Mouse (Mus musculus) yolk sac, embryonic 10.5 days (tissue): Measurements from ENCODE around the gene Gstp1.
"Not testable (repeated sequence)": the region's sequence is repeated elsewhere in the genome, so short reads cannot be mapped to it uniquely, and the experiment has no call there.

Experiments used
- DNase-seq: peaks from one replicate; pipeline ENCODE4 v3.0.0-alpha.2; 2017; ENCODE audit warnings: low spot score

Gene Gstp1

GRCm38 (mm10) chr19:4060044-4060898 lies 22.5 kb upstream of the Gstp1 start:
- not testable (repeated sequence) for DNase-seq

- DNase-seq: peak; percentile 55
Measured at GRCm38 (mm10) chr19:4059069-4059740, 21.4 kb upstream of the Gstp1 start, which contains the start of gene Gstp3. Gstp3 (minus strand) TSS chr19:4059569.

- no peak for DNase-seq
Measured at GRCm38 (mm10) chr19:4058581-4058980, 20.8 kb upstream of the Gstp1 start.

GRCm38 (mm10) chr19:4057962-4058361 lies 20.2 kb upstream of the Gstp1 start:
- no peak for DNase-seq

- no peak for DNase-seq
Measured at GRCm38 (mm10) chr19:4057389-4057788, 19.6 kb upstream of the Gstp1 start.

GRCm38 (mm10) chr19:4056727-4057126 lies 18.9 kb upstream of the Gstp1 start:
- DNase-seq: no peak

- DNase-seq: peak; percentile 69
Measured at GRCm38 (mm10) chr19:4055947-4056693, 18.3 kb upstream of the Gstp1 start.

- DNase-seq: no peak
Measured at GRCm38 (mm10) chr19:4055216-4055946, 17.6 kb upstream of the Gstp1 start.

GRCm38 (mm10) chr19:4054613-4055012 lies 16.8 kb upstream of the Gstp1 start:
- DNase-seq: no peak

- DNase-seq: no peak
Measured at GRCm38 (mm10) chr19:4052516-4053030, 14.8 kb upstream of the Gstp1 start.

GRCm38 (mm10) chr19:4051741-4052515 lies 14.1 kb upstream of the Gstp1 start:
- no peak for DNase-seq

GRCm38 (mm10) chr19:4051016-4051415 lies 13.2 kb upstream of the Gstp1 start:
- DNase-seq: no peak

GRCm38 (mm10) chr19:4049069-4049468 lies 11.3 kb upstream of the Gstp1 start:
- not testable (repeated sequence) for DNase-seq

GRCm38 (mm10) chr19:4047859-4048258 lies 10.1 kb upstream of the Gstp1 start:
- peak; percentile 47 for DNase-seq

GRCm38 (mm10) chr19:4046866-4047254 lies 9.1 kb upstream of the Gstp1 start:
- peak; percentile 75 for DNase-seq

GRCm38 (mm10) chr19:4045966-4046865 lies 8.4 kb upstream of the Gstp1 start, which contains the start of gene Gstp2:
Gstp2 (minus strand) TSS chr19:4046023.
- DNase-seq: peak; percentile 72

- DNase-seq: not testable (repeated sequence)
Measured at GRCm38 (mm10) chr19:4044109-4044508, 6.3 kb upstream of the Gstp1 start.

- DNase-seq: no peak
Measured at GRCm38 (mm10) chr19:4042124-4042523, 4.3 kb upstream of the Gstp1 start.

GRCm38 (mm10) chr19:4041500-4041899 lies 3.7 kb upstream of the Gstp1 start:
- not testable (repeated sequence) for DNase-seq

GRCm38 (mm10) chr19:4040941-4041340 lies 3.2 kb upstream of the Gstp1 start:
- not testable (repeated sequence) for DNase-seq
